Mouse (Mus musculus): ENCODE measurements around the gene Rnf152. TPM values are rescaled to one million over a fixed set of nuclear protein-coding genes. Genes with fewer than 3 reads are reported as not detected.

The Rnf152 gene
- polyA plus RNA-seq (2011; ENCODE audit: insufficient read depth, insufficient read length, low replicate concordance, missing spikeins): 0.20 TPM in 1 of 2 replicates, not detected in the other

- Histone ChIP-seq H3K27ac (ENCODE audit: control insufficient read depth, insufficient read depth, low read depth, low read length, poor library complexity) (no peak within 1 kb of the TSS; the same call in 1 of the 2 replicates), H3K4me3 (replicated peaks; ENCODE audit: control insufficient read depth, low read depth, low read length) (peak within 1 kb of the TSS; percentile 58), H3K4me1 (ENCODE audit: control insufficient read depth, insufficient read depth, low read length) (no peaks in the 10 kb centered on the region)
- TF ChIP-seq CTCF (IDR thresholded peaks at IDR 0.05; ENCODE audit: control insufficient read depth, insufficient read depth, low read length) (no peak), POLR2A (IDR thresholded peaks at IDR 0.05; ENCODE audit: borderline replicate concordance, control insufficient read depth, low read depth, low read length) (no peak)
- 2% methylated on average over 57 of the region's 58 CpGs for WGBS
Observed at GRCm38 (mm10) chr1:105356291-105357011, at the start of gene Rnf152. TSS of gene Rnf152 (minus strand) at chr1:105356710.

GRCm38 (mm10) chr1:105402853-105403252 is 46.3 kb upstream of the Rnf152 start:
- TF ChIP-seq POLR2A (IDR thresholded peaks at IDR 0.05; ENCODE audit: borderline replicate concordance, control insufficient read depth, low read depth, low read length): no peak
- no peak for TF ChIP-seq CTCF (IDR thresholded peaks at IDR 0.05; ENCODE audit: control insufficient read depth, insufficient read depth, low read length)
- Histone ChIP-seq H3K4me3 (replicated peaks; ENCODE audit: control insufficient read depth, low read depth, low read length) (no peak overlapping the region), H3K27ac (ENCODE audit: control insufficient read depth, insufficient read depth, low read depth, low read length, poor library complexity) (no peak overlapping the region), H3K4me1 (ENCODE audit: control insufficient read depth, insufficient read depth, low read length) (no peaks in the 10 kb centered on the region)
- 61% methylated on average over 1 of the region's 1 CpGs for WGBS

- WGBS: 74% methylated on average over 4 of the region's 4 CpGs
- Histone ChIP-seq H3K4me1 (ENCODE audit: control insufficient read depth, insufficient read depth, low read length) (no peaks in the 10 kb centered on the region), H3K4me3 (replicated peaks; ENCODE audit: control insufficient read depth, low read depth, low read length) (no peak overlapping the region), H3K27ac (ENCODE audit: control insufficient read depth, insufficient read depth, low read depth, low read length, poor library complexity) (no peak overlapping the region)
- no peak for TF ChIP-seq POLR2A (IDR thresholded peaks at IDR 0.05; ENCODE audit: borderline replicate concordance, control insufficient read depth, low read depth, low read length)
- no peak for TF ChIP-seq CTCF (IDR thresholded peaks at IDR 0.05; ENCODE audit: control insufficient read depth, insufficient read depth, low read length)
Observed at GRCm38 (mm10) chr1:105384141-105384937, 27.8 kb upstream of the Rnf152 start.

- H3K27ac ChIP-seq (ENCODE audit: control insufficient read depth, insufficient read depth, low read depth, low read length, poor library complexity): no peak overlapping the region
- TF ChIP-seq CTCF (IDR thresholded peaks at IDR 0.05; ENCODE audit: control insufficient read depth, insufficient read depth, low read length) (no peak), POLR2A (IDR thresholded peaks at IDR 0.05; ENCODE audit: borderline replicate concordance, control insufficient read depth, low read depth, low read length) (no peak)
- no peaks in the 10 kb centered on the region for H3K4me1 ChIP-seq (ENCODE audit: control insufficient read depth, insufficient read depth, low read length)
- no peak overlapping the region for H3K4me3 ChIP-seq (replicated peaks; ENCODE audit: control insufficient read depth, low read depth, low read length)
Observed at GRCm38 (mm10) chr1:105377546-105377945, 21.0 kb upstream of the Rnf152 start.

GRCm38 (mm10) chr1:105374618-105375017 is 18.1 kb upstream of the Rnf152 start:
- 80% methylated on average over 4 of the region's 4 CpGs for WGBS
- no peak overlapping the region for H3K27ac ChIP-seq (ENCODE audit: control insufficient read depth, insufficient read depth, low read depth, low read length, poor library complexity)
- no peaks in the 10 kb centered on the region for H3K4me1 ChIP-seq (ENCODE audit: control insufficient read depth, insufficient read depth, low read length)
- no peak overlapping the region for H3K4me3 ChIP-seq (replicated peaks; ENCODE audit: control insufficient read depth, low read depth, low read length)
- TF ChIP-seq CTCF (IDR thresholded peaks at IDR 0.05; ENCODE audit: control insufficient read depth, insufficient read depth, low read length) (no peak), POLR2A (IDR thresholded peaks at IDR 0.05; ENCODE audit: borderline replicate concordance, control insufficient read depth, low read depth, low read length) (no peak)

GRCm38 (mm10) chr1:105362701-105363100 is 6.2 kb upstream of the Rnf152 start:
- Histone ChIP-seq H3K4me3 (replicated peaks; ENCODE audit: control insufficient read depth, low read depth, low read length) (no peak overlapping the region), H3K27ac (ENCODE audit: control insufficient read depth, insufficient read depth, low read depth, low read length, poor library complexity) (no peak overlapping the region), H3K4me1 (ENCODE audit: control insufficient read depth, insufficient read depth, low read length) (no peaks in the 10 kb centered on the region)
- TF ChIP-seq CTCF (IDR thresholded peaks at IDR 0.05; ENCODE audit: control insufficient read depth, insufficient read depth, low read length) (peak; percentile 65), POLR2A (IDR thresholded peaks at IDR 0.05; ENCODE audit: borderline replicate concordance, control insufficient read depth, low read depth, low read length) (no peak)

GRCm38 (mm10) chr1:105358896-105359295 is 2.4 kb upstream of the Rnf152 start:
- 64% methylated on average over 4 of the region's 4 CpGs for WGBS
- no peak overlapping the region for H3K27ac ChIP-seq (ENCODE audit: control insufficient read depth, insufficient read depth, low read depth, low read length, poor library complexity)
- no peaks in the 10 kb centered on the region for H3K4me1 ChIP-seq (ENCODE audit: control insufficient read depth, insufficient read depth, low read length)
- H3K4me3 ChIP-seq (replicated peaks; ENCODE audit: control insufficient read depth, low read depth, low read length): no peak overlapping the region
- TF ChIP-seq CTCF (IDR thresholded peaks at IDR 0.05; ENCODE audit: control insufficient read depth, insufficient read depth, low read length) (no peak), POLR2A (IDR thresholded peaks at IDR 0.05; ENCODE audit: borderline replicate concordance, control insufficient read depth, low read depth, low read length) (no peak)

GRCm38 (mm10) chr1:105355910-105356290 is 610 bp downstream of the Rnf152 start:
- H3K27ac ChIP-seq (ENCODE audit: control insufficient read depth, insufficient read depth, low read depth, low read length, poor library complexity): no peak overlapping the region; the same call in 1 of the 2 replicates
- WGBS: 2% methylated on average over 20 of the region's 23 CpGs

More at GRCm38 (mm10) chr1:105355910-105356290, 610 bp downstream of the Rnf152 start:
- no peak for TF ChIP-seq CTCF (IDR thresholded peaks at IDR 0.05; ENCODE audit: control insufficient read depth, insufficient read depth, low read length)
- no peak for TF ChIP-seq POLR2A (IDR thresholded peaks at IDR 0.05; ENCODE audit: borderline replicate concordance, control insufficient read depth, low read depth, low read length)
- no peaks in the 10 kb centered on the region for H3K4me1 ChIP-seq (ENCODE audit: control insufficient read depth, insufficient read depth, low read length)
- H3K4me3 ChIP-seq (replicated peaks; ENCODE audit: control insufficient read depth, low read depth, low read length): peak overlapping the region; percentile 58
